Mouse (Mus musculus): ENCODE data around the gene Prkch.

DNA sequence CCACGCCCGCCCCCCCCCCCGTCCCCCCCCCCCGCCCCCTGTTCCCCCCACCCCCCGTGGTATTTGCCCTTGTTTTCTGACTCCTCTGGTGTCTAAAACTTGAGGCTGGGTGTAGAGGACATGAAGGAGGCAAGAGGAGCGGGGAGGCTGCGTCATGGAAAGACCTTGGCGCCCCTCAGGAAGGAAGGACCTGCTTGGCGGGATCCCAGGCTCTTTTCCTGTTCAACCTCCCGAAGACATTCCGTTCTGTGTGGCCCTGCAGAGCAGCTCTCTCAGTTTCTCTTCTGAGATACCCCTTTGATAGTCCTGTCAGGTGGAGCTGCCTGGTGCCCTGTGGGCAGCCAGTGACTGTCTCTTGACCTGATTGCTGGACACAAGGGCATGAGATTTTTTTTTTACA, 7.0 kb downstream of the Prkch start:
- TF ChIP-seq POLR2A (IDR thresholded peaks at IDR 0.05; ENCODE audit: control insufficient read depth, extremely low read depth, insufficient read depth, low read length, poor library complexity) (no peak), CTCF (IDR thresholded peaks at IDR 0.05; ENCODE audit: borderline replicate concordance, control insufficient read depth, extremely low read depth, insufficient read depth, low read length, poor library complexity) (no peak)

Measured in thymus, adult 2 months (tissue).